Mouse (Mus musculus) CH12.LX (cell line): Measurements from ENCODE around the gene Mmp15.

Source experiments
- BHLHE40 ChIP-seq: IDR thresholded peaks from 2 replicates; pipeline ENCODE4 v1.6.1; 2011; ENCODE audit warnings: mild to moderate bottlenecking, low read depth, low read length, improper control_type of control experiment
- CTCF ChIP-seq, 2 experiments: IDR thresholded peaks in 1 of 2; conservative IDR thresholded peaks in 1 of 2; 2 replicates each; pipeline ENCODE4 v1.5.1; 2011 to 2012; ENCODE audit warnings: low read depth in 2 of 2, low read length in 2 of 2, improper control_type of control experiment in 1 of 2, inconsistent platforms in 1 of 2, mild to moderate bottlenecking in 1 of 2, moderate library complexity in 1 of 2
- EP300 ChIP-seq: IDR thresholded peaks from 2 replicates; pipeline ENCODE4 v1.6.1; 2011; ENCODE audit warnings: low read length, improper control_type of control experiment
- MAFK ChIP-seq: IDR thresholded peaks from 2 replicates; pipeline ENCODE4 v1.6.1; 2011; ENCODE audit warnings: low read length, improper control_type of control experiment; ENCODE audit not compliant: insufficient replicate concordance
- MEF2A ChIP-seq: IDR thresholded peaks from 2 replicates; pipeline ENCODE4 v1.6.1; 2014; ENCODE audit warnings: low read depth, mild to moderate bottlenecking, inconsistent platforms, low read length, improper control_type of control experiment, borderline replicate concordance
- POLR2A ChIP-seq: IDR thresholded peaks from 2 replicates; pipeline ENCODE4 v1.6.1; 2011; ENCODE audit warnings: low read depth, mild to moderate bottlenecking, improper control_type of control experiment, low read length
- SIN3A ChIP-seq: IDR thresholded peaks from 2 replicates; pipeline ENCODE4 v1.6.1; 2012; ENCODE audit warnings: low read length, improper control_type of control experiment, inconsistent platforms
- SMC3 ChIP-seq: IDR thresholded peaks from 2 replicates; pipeline ENCODE4 v1.6.1; 2011; ENCODE audit warnings: low read depth, low read length, improper control_type of control experiment
- ZC3H11A ChIP-seq: IDR thresholded peaks from 2 replicates; pipeline ENCODE4 v1.6.1; 2012; ENCODE audit warnings: low read depth, mild to moderate bottlenecking, inconsistent platforms, low read length, improper control_type of control experiment

DNA sequence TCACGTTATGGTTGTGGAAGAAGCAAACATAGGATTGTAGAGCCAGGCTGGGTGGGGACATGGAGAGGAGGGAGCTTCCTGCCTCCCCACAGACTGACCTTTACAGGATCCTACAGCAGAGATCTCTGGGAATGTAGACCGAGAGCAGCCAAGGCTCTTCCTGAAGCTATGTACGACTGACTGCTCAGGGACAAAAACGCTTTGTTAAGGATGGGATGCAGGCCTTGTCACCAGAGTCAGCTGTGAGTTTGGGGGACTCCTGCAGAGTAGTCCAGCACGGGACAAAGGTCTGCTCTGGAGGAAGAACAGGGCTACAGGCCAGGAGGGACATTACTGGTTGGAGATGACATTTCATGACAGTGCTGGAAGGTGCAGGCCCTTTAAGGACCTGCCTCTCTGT, 27.4 kb upstream of the Mmp15 start:
- TF ChIP-seq ZC3H11A (no peak), POLR2A (no peak), BHLHE40 (no peak), MAFK (no peak), MEF2A (no peak), EP300 (no peak), SIN3A (no peak), CTCF (conservative IDR thresholded peaks at IDR 0.05 in 1 of 2, IDR thresholded peaks at IDR 0.05 in 1 of 2; ENCODE audit: low read depth in 2 of 2, low read length in 2 of 2) (no peak), SMC3 (no peak)
